Mouse (Mus musculus) C2C12 (cell line): ENCODE data around the gene Tstd2. TPM values are rescaled to one million over a fixed set of nuclear protein-coding genes. Genes with fewer than 3 reads are reported as not detected.

Experiments
- H3K27me3 ChIP-seq: one replicate; pipeline ENCODE4 v1.6.1; 2011; ENCODE audit not compliant: control insufficient read depth, insufficient read depth, insufficient read length
- H3K36me3 ChIP-seq: one replicate; pipeline ENCODE4 v1.6.1; 2011; ENCODE audit not compliant: control insufficient read depth, insufficient read depth
- H3K4me3 ChIP-seq: one replicate; pipeline ENCODE4 v1.5.1; 2011; ENCODE audit warnings: mild to moderate bottlenecking, control low read depth; ENCODE audit not compliant: poor library complexity, insufficient read depth, severe bottlenecking
- H3K79me2 ChIP-seq: one replicate; pipeline ENCODE4 v1.6.1; 2011; ENCODE audit not compliant: control insufficient read depth, insufficient read depth
- H3K79me3 ChIP-seq: one replicate; pipeline ENCODE4 v1.6.1; 2011; ENCODE audit warnings: low read depth, control low read depth
- H3ac ChIP-seq: one replicate; pipeline ENCODE3; 2011; ENCODE audit warnings: low read depth; ENCODE audit not compliant: control insufficient read depth, insufficient read length
- CEBPB ChIP-seq: IDR thresholded peaks from one replicate; pipeline ENCODE4 v1.6.1; 2011; ENCODE audit warnings: low read depth, mild to moderate bottlenecking, control low read depth, moderate library complexity
- CTCF ChIP-seq: IDR thresholded peaks from one replicate; pipeline ENCODE4 v1.5.1; 2011; ENCODE audit not compliant: control insufficient read depth, insufficient read depth, insufficient read length
- FOSL1 ChIP-seq: IDR thresholded peaks from one replicate; pipeline ENCODE4 v1.8.0; 2011; ENCODE audit warnings: mild to moderate bottlenecking, low read length; ENCODE audit not compliant: poor library complexity, insufficient read depth, severe bottlenecking
- MAX ChIP-seq: IDR thresholded peaks from one replicate; pipeline ENCODE4 v1.6.1; 2011; ENCODE audit warnings: mild to moderate bottlenecking, control low read depth
- MYOD1 ChIP-seq: IDR thresholded peaks from one replicate; pipeline ENCODE4 v1.6.1; 2011; ENCODE audit warnings: low read depth; ENCODE audit not compliant: control insufficient read depth, insufficient read length
- MYOG ChIP-seq: IDR thresholded peaks from one replicate; pipeline ENCODE4 v1.6.1; 2011; ENCODE audit not compliant: control insufficient read depth, insufficient read length; ENCODE audit errors: extremely low read depth
- USF1 ChIP-seq: IDR thresholded peaks from one replicate; pipeline ENCODE4 v1.6.1; 2011; ENCODE audit warnings: low read depth, mild to moderate bottlenecking, control low read depth, moderate library complexity
- polyA plus RNA-seq: library from polyadenylated mRNA; unstranded; fragments of >200 nt; fragmentation: generic; extraction: Trizol; gene quantifications from one replicate; pipeline ENCODE4 v1.2.1, GENCODE M21; 2012; ENCODE audit warnings: missing spikeins

Tstd2 gene
- polyA plus RNA-seq, 1 experiment = 15.5 TPM

- TF ChIP-seq FOSL1 (no peak), CTCF (no peak), USF1 (no peak), MYOG (no peak), MAX (no peak), MYOD1 (no peak), CEBPB (no peak)
- Histone ChIP-seq H3K79me3 (no peaks in the 10 kb centered on the region), H3K4me3 (no peak overlapping the region), H3K36me3 (no peaks in the 10 kb centered on the region), H3K79me2 (no peaks in the 10 kb centered on the region), H3K27me3 (no peaks in the 10 kb centered on the region), H3ac (no peak overlapping the region)
These were observed 53.2 kb downstream of the Tstd2 start for GRCm38 (mm10) chr4:46085223-46085811.

GRCm38 (mm10) chr4:46084416-46085172, 53.9 kb downstream of the Tstd2 start:
- H3K36me3 ChIP-seq = no peaks in the 10 kb centered on the region
- no peaks in the 10 kb centered on the region for H3K79me2 ChIP-seq
- TF ChIP-seq FOSL1 (no peak), CTCF (no peak), USF1 (no peak), MYOD1 (no peak), CEBPB (no peak), MAX (no peak), MYOG (no peak)
- no peak overlapping the region for H3ac ChIP-seq
- H3K79me3 ChIP-seq = no peaks in the 10 kb centered on the region
- H3K4me3 ChIP-seq = no peak overlapping the region
- H3K27me3 ChIP-seq = no peaks in the 10 kb centered on the region

- H3K79me2 ChIP-seq = no peaks in the 10 kb centered on the region
- H3K36me3 ChIP-seq = no peaks in the 10 kb centered on the region
- H3K79me3 ChIP-seq = no peaks in the 10 kb centered on the region
- no peak overlapping the region for H3ac ChIP-seq
- no peak for TF ChIP-seq MAX
- TF ChIP-seq CEBPB = no peak
- no peak for TF ChIP-seq CTCF
- no peak for TF ChIP-seq MYOG
- TF ChIP-seq MYOD1 = no peak
- TF ChIP-seq FOSL1 = no peak
- no peak for TF ChIP-seq USF1
- no peaks in the 10 kb centered on the region for H3K27me3 ChIP-seq
- H3K4me3 ChIP-seq = no peak overlapping the region
These were observed 55.9 kb downstream of the Tstd2 start for GRCm38 (mm10) chr4:46082555-46082954.

DNA sequence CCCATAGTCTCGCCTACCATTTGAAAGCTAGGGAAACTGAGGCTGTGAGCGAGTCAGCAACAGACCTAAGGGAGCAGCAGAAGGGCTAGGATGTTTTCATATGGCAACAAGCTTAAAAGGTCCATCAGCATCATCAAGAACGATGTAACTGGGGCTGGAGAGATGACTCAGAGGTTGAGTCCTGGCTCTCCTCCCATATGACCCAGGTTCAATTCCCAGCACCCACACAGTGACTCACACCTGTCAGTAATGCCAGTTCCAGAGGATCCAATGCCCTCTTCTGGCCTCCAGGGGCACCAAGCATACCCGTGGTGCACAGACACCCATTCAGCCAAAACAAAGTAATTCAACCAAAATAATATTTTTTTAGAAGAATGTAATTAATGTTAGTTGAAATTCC, 58.2 kb downstream of the Tstd2 start:
- no peaks in the 10 kb centered on the region for H3K79me3 ChIP-seq
- H3ac ChIP-seq = no peak overlapping the region
- no peak overlapping the region for H3K4me3 ChIP-seq
- H3K79me2 ChIP-seq = no peaks in the 10 kb centered on the region
- H3K27me3 ChIP-seq = no peaks in the 10 kb centered on the region
- no peaks in the 10 kb centered on the region for H3K36me3 ChIP-seq
- no peak for TF ChIP-seq CTCF
- TF ChIP-seq USF1 = no peak
- no peak for TF ChIP-seq MYOD1
- no peak for TF ChIP-seq MYOG
- no peak for TF ChIP-seq FOSL1
- TF ChIP-seq CEBPB = no peak
- no peak for TF ChIP-seq MAX

DNA sequence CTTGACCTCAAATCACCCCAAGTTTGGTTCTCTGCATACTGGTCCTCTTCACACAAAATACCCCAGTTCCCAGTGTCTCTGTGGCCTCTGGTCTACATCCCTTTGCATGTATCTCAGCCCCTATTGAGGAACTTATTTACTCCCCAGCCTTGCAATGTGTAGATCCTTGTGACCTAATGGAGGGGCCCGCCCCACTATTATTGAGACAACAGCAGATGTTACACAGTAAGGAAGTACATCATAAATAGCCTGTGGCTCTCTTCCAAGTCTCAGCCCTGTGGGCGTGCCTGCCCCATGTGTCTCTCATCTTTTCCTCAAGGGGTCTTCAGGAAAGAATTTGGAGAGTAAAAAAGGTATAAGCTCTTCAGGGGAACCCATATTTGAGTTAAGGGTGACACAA, 61.6 kb downstream of the Tstd2 start:
- no peaks in the 10 kb centered on the region for H3K27me3 ChIP-seq
- H3K4me3 ChIP-seq = no peak overlapping the region
- H3K36me3 ChIP-seq = no peaks in the 10 kb centered on the region
- no peak overlapping the region for H3ac ChIP-seq
- H3K79me3 ChIP-seq = no peaks in the 10 kb centered on the region
- no peak for TF ChIP-seq CTCF
- H3K79me2 ChIP-seq = no peaks in the 10 kb centered on the region

- Histone ChIP-seq H3K4me3 (no peak overlapping the region), H3K36me3 (no peaks in the 10 kb centered on the region), H3K27me3 (no peaks in the 10 kb centered on the region), H3K79me3 (no peaks in the 10 kb centered on the region), H3K79me2 (no peaks in the 10 kb centered on the region), H3ac (no peak overlapping the region)
- TF ChIP-seq CEBPB (no peak), MAX (no peak), USF1 (no peak), CTCF (no peak), MYOG (no peak), MYOD1 (no peak), FOSL1 (no peak)
These were observed 62.8 kb downstream of the Tstd2 start for GRCm38 (mm10) chr4:46075664-46076063.
